Mouse (Mus musculus): ENCODE data around the gene Pald1.

GRCm38 (mm10) chr10:61378698-61379097 lies 4.6 kb downstream of the Pald1 start:
- TF ChIP-seq CTCF (IDR thresholded peaks at IDR 0.05; ENCODE audit: control insufficient read depth, insufficient read depth, insufficient read length) (no peak), MYOD1 (IDR thresholded peaks at IDR 0.05; ENCODE audit: control insufficient read depth, insufficient read length, low read depth) (no peak), USF1 (IDR thresholded peaks at IDR 0.05; ENCODE audit: low read depth) (no peak)
